Mouse (Mus musculus): ENCODE data around the gene Fam166b.

Fam166b gene

GRCm38 (mm10) chr4:43428946-43429345 is at the start of gene Fam166b:
Gene Fam166b (minus strand): TSS chr4:43429134.
- no peak for DNase-seq (ENCODE audit: low spot score)

GRCm38 (mm10) chr4:43478534-43478858 is 49.6 kb upstream of the Fam166b start:
- no peak for DNase-seq (ENCODE audit: low spot score)

- DNase-seq (ENCODE audit: low spot score), result peak; percentile 69
These were observed 49.1 kb upstream of the Fam166b start for GRCm38 (mm10) chr4:43477857-43478533.

- peak; percentile 40 for DNase-seq (ENCODE audit: low spot score)
These were observed 47.7 kb upstream of the Fam166b start for GRCm38 (mm10) chr4:43476604-43477003.

- DNase-seq (ENCODE audit: low spot score), result no peak
These were observed 44.7 kb upstream of the Fam166b start for GRCm38 (mm10) chr4:43473636-43474035.

GRCm38 (mm10) chr4:43470301-43470700 is 41.4 kb upstream of the Fam166b start:
- DNase-seq (ENCODE audit: low spot score), result no peak

- DNase-seq (ENCODE audit: low spot score), result no peak
These were observed 37.9 kb upstream of the Fam166b start for GRCm38 (mm10) chr4:43466872-43467271.

GRCm38 (mm10) chr4:43465935-43466334 is 37.0 kb upstream of the Fam166b start:
- no peak for DNase-seq (ENCODE audit: low spot score)

- DNase-seq (ENCODE audit: low spot score), result no peak
These were observed 34.2 kb upstream of the Fam166b start for GRCm38 (mm10) chr4:43463102-43463501.

GRCm38 (mm10) chr4:43457124-43457523 is 28.2 kb upstream of the Fam166b start:
- DNase-seq (ENCODE audit: low spot score), result no peak

GRCm38 (mm10) chr4:43456470-43456869 is 27.5 kb upstream of the Fam166b start:
- no peak for DNase-seq (ENCODE audit: low spot score)

GRCm38 (mm10) chr4:43454041-43454836 is 25.3 kb upstream of the Fam166b start, which contains the start of gene Cd72:
Gene Cd72 (minus strand): TSS chr4:43454628.
- no peak for DNase-seq (ENCODE audit: low spot score)

GRCm38 (mm10) chr4:43453413-43453812 is 24.5 kb upstream of the Fam166b start:
- DNase-seq (ENCODE audit: low spot score), result no peak

- DNase-seq (ENCODE audit: low spot score), result no peak
These were observed 23.4 kb upstream of the Fam166b start for GRCm38 (mm10) chr4:43452315-43452714.

GRCm38 (mm10) chr4:43448554-43448953 is 19.6 kb upstream of the Fam166b start:
- DNase-seq (ENCODE audit: low spot score), result peak; percentile 92

GRCm38 (mm10) chr4:43447251-43447650 is 18.3 kb upstream of the Fam166b start:
- DNase-seq (ENCODE audit: low spot score), result peak; percentile 30

GRCm38 (mm10) chr4:43443511-43443910 is 14.6 kb upstream of the Fam166b start:
- no peak for DNase-seq (ENCODE audit: low spot score)

- peak; percentile 70 for DNase-seq (ENCODE audit: low spot score)
These were observed 13.8 kb upstream of the Fam166b start for GRCm38 (mm10) chr4:43442456-43443361.

- DNase-seq (ENCODE audit: low spot score), result peak; percentile 100
These were observed 13.1 kb upstream of the Fam166b start for GRCm38 (mm10) chr4:43442044-43442443.

GRCm38 (mm10) chr4:43441639-43442038 is 12.7 kb upstream of the Fam166b start, which contains the start of gene Tesk1:
Gene Tesk1 (plus strand): TSS chr4:43441939.
- no peak for DNase-seq (ENCODE audit: low spot score)

GRCm38 (mm10) chr4:43432832-43433231 is 3.9 kb upstream of the Fam166b start:
- no peak for DNase-seq (ENCODE audit: low spot score)

- DNase-seq (ENCODE audit: low spot score), result peak; percentile 91
These were observed 2.8 kb upstream of the Fam166b start for GRCm38 (mm10) chr4:43431690-43432089.
